Mouse (Mus musculus) MEL (cell line): ENCODE results near the gene A3galt2.

ENCODE experiments used
- CHD2 ChIP-seq: IDR thresholded peaks from 2 replicates; pipeline ENCODE4 v1.6.1; 2011; ENCODE audit warnings: low read length, improper control_type of control experiment
- CTCF ChIP-seq, 3 experiments: IDR thresholded peaks in 2 of 3; conservative IDR thresholded peaks in 1 of 3; 2 replicates each; pipeline ENCODE4 v1.5.1; 2011 to 2012; ENCODE audit warnings: low read length in 3 of 3, low read depth in 2 of 3, mild to moderate bottlenecking in 2 of 3, improper control_type of control experiment in 1 of 3, inconsistent platforms in 1 of 3, mixed read lengths in 1 of 3, moderate library complexity in 1 of 3; ENCODE audit not compliant: control insufficient read depth in 1 of 3, insufficient read depth in 1 of 3, poor library complexity in 1 of 3, severe bottlenecking in 1 of 3
- ETS1 ChIP-seq: IDR thresholded peaks from 2 replicates; pipeline ENCODE4 v1.6.1; 2012; ENCODE audit warnings: low read depth, mild to moderate bottlenecking, inconsistent platforms, low read length, improper control_type of control experiment, moderate library complexity
- GABPA ChIP-seq: IDR thresholded peaks from 2 replicates; pipeline ENCODE4 v1.6.1; 2012; ENCODE audit warnings: low read depth, mild to moderate bottlenecking, inconsistent platforms, low read length, improper control_type of control experiment, moderate library complexity
- GATA1 ChIP-seq: IDR thresholded peaks from 2 replicates; pipeline ENCODE4 v1.6.1; 2011; ENCODE audit warnings: low read depth, low read length, improper control_type of control experiment
- JUND ChIP-seq: IDR thresholded peaks from 2 replicates; pipeline ENCODE4 v1.6.1; 2011; ENCODE audit warnings: low read depth, mild to moderate bottlenecking, improper control_type of control experiment, low read length
- KAT2A ChIP-seq: conservative IDR thresholded peaks from 2 replicates; pipeline ENCODE4 v1.6.1; 2012; ENCODE audit warnings: low read depth, low read length, improper control_type of control experiment, inconsistent platforms
- MAFK ChIP-seq: IDR thresholded peaks from 2 replicates; pipeline ENCODE4 v1.6.1; 2011; ENCODE audit warnings: low read depth, mild to moderate bottlenecking, low read length, improper control_type of control experiment, borderline replicate concordance
- MAZ ChIP-seq: IDR thresholded peaks from 2 replicates; pipeline ENCODE4 v1.6.1; 2012; ENCODE audit warnings: low read depth, mild to moderate bottlenecking, inconsistent platforms, low read length, improper control_type of control experiment
- POLR2A ChIP-seq, 2 experiments: IDR thresholded peaks; 2 replicates each; pipeline ENCODE4 v1.6.1; 2011 to 2012; ENCODE audit warnings: low read length in 2 of 2, mild to moderate bottlenecking in 2 of 2, control low read depth in 1 of 2, improper control_type of control experiment in 1 of 2, low read depth in 1 of 2, moderate library complexity in 1 of 2; ENCODE audit not compliant: control insufficient read depth in 1 of 2, insufficient read depth in 1 of 2, poor library complexity in 1 of 2
- RAD21 ChIP-seq: IDR thresholded peaks from 2 replicates; pipeline ENCODE4 v1.6.1; 2011; ENCODE audit warnings: mild to moderate bottlenecking, low read depth, low read length, improper control_type of control experiment
- SMC3 ChIP-seq: IDR thresholded peaks from 2 replicates; pipeline ENCODE4 v1.6.1; 2011; ENCODE audit warnings: low read depth, low read length, improper control_type of control experiment
- TAL1 ChIP-seq: IDR thresholded peaks from 2 replicates; pipeline ENCODE4 v1.6.1; 2012; ENCODE audit warnings: mild to moderate bottlenecking, inconsistent platforms, low read length, moderate library complexity, mixed read lengths
- USF1 ChIP-seq: IDR thresholded peaks from 2 replicates; pipeline ENCODE4 v1.6.1; 2014; ENCODE audit warnings: low read depth, mild to moderate bottlenecking, inconsistent platforms, low read length, improper control_type of control experiment, moderate library complexity

DNA sequence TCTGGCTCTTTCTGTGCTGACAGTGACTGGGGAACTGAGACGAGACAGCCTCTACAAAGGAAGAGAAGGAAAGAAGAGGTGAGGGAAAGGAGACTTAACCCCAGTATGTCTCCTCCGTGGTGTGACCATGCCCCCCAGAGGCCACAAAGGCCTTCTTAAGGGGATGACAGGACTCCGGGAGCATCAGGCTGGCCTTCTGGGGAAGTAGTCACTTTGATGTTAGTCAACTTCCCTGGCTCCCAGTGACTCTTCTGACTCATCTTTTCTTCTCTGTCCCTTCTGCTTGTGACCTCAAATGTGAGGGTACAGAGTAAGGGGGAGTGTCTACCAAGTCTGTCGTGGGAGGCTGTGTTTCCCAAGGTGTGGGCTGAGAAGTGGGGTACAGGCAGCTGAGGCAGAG is 47.8 kb upstream of the A3galt2 start:
- no peak for TF ChIP-seq CHD2
- TF ChIP-seq JUND = no peak
- TF ChIP-seq RAD21 = no peak; the same call in 1 of the 2 replicates
- no peak for TF ChIP-seq GABPA
- no peak for TF ChIP-seq POLR2A (IDR thresholded peaks at IDR 0.05; ENCODE audit: control insufficient read depth in 1 of 2, insufficient read depth in 1 of 2, low read depth in 1 of 2, low read length in 2 of 2, poor library complexity in 1 of 2)
- no peak for TF ChIP-seq KAT2A
- TF ChIP-seq MAZ = no peak
- TF ChIP-seq GATA1 = no peak
- no peak for TF ChIP-seq MAFK
- no peak for TF ChIP-seq TAL1
- TF ChIP-seq ETS1 = no peak
- no peak for TF ChIP-seq SMC3
- no peak; a peak in 1 of 6 replicates for TF ChIP-seq CTCF (IDR thresholded peaks at IDR 0.05 in 2 of 3, conservative IDR thresholded peaks at IDR 0.05 in 1 of 3; ENCODE audit: control insufficient read depth in 1 of 3, insufficient read depth in 1 of 3, low read depth in 2 of 3, low read length in 3 of 3, poor library complexity in 1 of 3, severe bottlenecking in 1 of 3)
- no peak for TF ChIP-seq USF1
